Mouse (Mus musculus) spleen, postnatal 14 days (tissue): ENCODE results near the gene Gucy2e.

Experiments
- DNase-seq, 2 experiments: peaks; one replicate each; pipeline ENCODE4 v3.0.0; 2021 to 2022; ENCODE audit warnings: low spot score in 2 of 2

Gene Gucy2e

GRCm38 (mm10) chr11:69174722-69175121 is 62.1 kb downstream of the Gucy2e start:
- no peak for DNase-seq

GRCm38 (mm10) chr11:69172606-69173005 is 64.2 kb downstream of the Gucy2e start:
- no peak for DNase-seq

- DNase-seq = peak in 1 of 2 experiments; percentile 37
These were observed 65.2 kb downstream of the Gucy2e start for GRCm38 (mm10) chr11:69171626-69172025.

GRCm38 (mm10) chr11:69169313-69169712 is 67.5 kb downstream of the Gucy2e start:
- no peak for DNase-seq
